Mouse (Mus musculus) CD4-positive naive resting alpha-beta T cell, adult 57 days (primary cell): Measurements from ENCODE around the gene Slc30a3. TPM values are rescaled to one million over a fixed set of nuclear protein-coding genes. Genes with fewer than 3 reads are reported as not detected.

Source experiments
- total RNA-seq: library from RNA; stranded (reverse); gene quantifications from one replicate; pipeline ENCODE4 v1.2.4, GENCODE M21; 2023

Slc30a3 gene
- 1.2 TPM for total RNA-seq

GRCm38 (mm10) chr5:31108000-31108490 is at the start of gene Slc30a3:
Gene Slc30a3, minus strand, starts transcription at chr5:31108237.

GRCm38 (mm10) chr5:31154152-31154553 is 46.1 kb upstream of the Slc30a3 start, which contains the start of gene Mpv17:
Gene Mpv17, minus strand, starts transcription at chr5:31154251.

DNA sequence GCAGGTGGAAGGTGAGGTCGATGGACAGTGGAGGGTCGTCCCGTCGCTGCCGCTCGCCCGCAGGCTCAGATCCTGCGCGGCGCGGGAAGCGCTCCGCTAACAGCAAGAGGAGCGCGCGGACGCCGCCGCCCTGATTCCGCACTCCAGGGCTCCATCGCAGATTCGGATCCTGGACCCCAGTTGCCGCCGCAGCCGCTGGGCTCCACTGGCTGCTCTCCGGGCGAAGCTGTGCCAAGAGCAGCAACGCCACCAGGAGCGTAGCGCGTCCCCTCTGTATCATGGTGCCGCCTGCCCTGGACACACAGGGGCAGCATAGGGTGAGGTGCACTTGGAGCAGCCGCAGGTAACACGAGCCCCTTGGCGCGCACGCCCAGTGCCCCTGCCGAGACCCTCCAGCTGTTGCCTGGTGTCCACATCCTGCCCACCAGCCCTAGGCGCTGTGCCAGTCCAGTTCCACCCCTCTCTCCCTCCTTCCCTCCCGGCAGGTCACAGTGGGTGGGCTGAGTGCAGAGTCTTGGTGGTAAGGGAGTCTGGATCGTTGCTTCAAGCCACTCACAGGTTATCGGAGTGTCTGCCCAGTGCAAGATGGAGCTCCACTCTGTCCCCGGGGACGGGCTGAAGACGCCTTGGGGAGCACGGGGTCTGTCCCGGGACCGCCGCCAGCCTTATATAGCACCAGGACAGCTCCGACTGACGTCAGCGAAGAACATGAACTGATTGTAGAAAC is 30.4 kb upstream of the Slc30a3 start, which contains the start of gene Ucn:
Gene Ucn, minus strand, starts transcription at position 589 of the 727 bp plus-strand sequence.

GRCm38 (mm10) chr5:31116354-31116753 is 8.3 kb upstream of the Slc30a3 start, which contains the start of gene Trim54:
Gene Trim54, plus strand, starts transcription at chr5:31116712.

GRCm38 (mm10) chr5:31105814-31106335 is 2.2 kb downstream of the Slc30a3 start, which contains the start of gene Dnajc5g:
Gene Dnajc5g, plus strand, starts transcription at chr5:31106285.

GRCm38 (mm10) chr5:31054261-31055215 is 53.5 kb downstream of the Slc30a3 start, which contains the start of gene Cad:
Gene Cad, plus strand, starts transcription at chr5:31054780.

GRCm38 (mm10) chr5:31048763-31049641 is 59.0 kb downstream of the Slc30a3 start, which contains the start of gene Slc5a6:
Gene Slc5a6, minus strand, starts transcription at chr5:31048924.

GRCm38 (mm10) chr5:31047848-31048762 is 59.9 kb downstream of the Slc30a3 start, which contains the start of gene Atraid:
Gene Atraid, plus strand, starts transcription at chr5:31048312.

Other genes starting within 250 kb of the Slc30a3 start
- 45.9 TPM for gene Tmem214, start 240.2 kb downstream of the Slc30a3 start, total RNA-seq
- gene Agbl5, start 219.5 kb downstream of the Slc30a3 start, total RNA-seq: 9.6 TPM
- gene Ost4, start 200.4 kb downstream of the Slc30a3 start, total RNA-seq: 132 TPM
- gene Emilin1, start 194.8 kb downstream of the Slc30a3 start, total RNA-seq: 2.7 TPM
- 17.7 TPM for gene Khk, start 186.8 kb downstream of the Slc30a3 start, total RNA-seq
- gene Cgref1, start 162.6 kb downstream of the Slc30a3 start, total RNA-seq: not detected
- 177 TPM for gene Preb, start 147.9 kb downstream of the Slc30a3 start, total RNA-seq
- not detected for gene Tcf23, start 139.6 kb downstream of the Slc30a3 start, total RNA-seq
- gene Atraid, start 59.9 kb downstream of the Slc30a3 start, total RNA-seq: 33.8 TPM
- 11.6 TPM for gene Slc5a6, start 59.3 kb downstream of the Slc30a3 start, total RNA-seq
- 43.7 TPM for gene Cad, start 53.5 kb downstream of the Slc30a3 start, total RNA-seq
- not detected for gene Dnajc5g, start 2.0 kb downstream of the Slc30a3 start, total RNA-seq
- gene Trim54, start 8.5 kb upstream of the Slc30a3 start, total RNA-seq: not detected
- not detected for gene Ucn, start 30.6 kb upstream of the Slc30a3 start, total RNA-seq
- 17.7 TPM for gene Mpv17, start 46.0 kb upstream of the Slc30a3 start, total RNA-seq
- 4.7 TPM for gene Gm29609, start 71.7 kb upstream of the Slc30a3 start, total RNA-seq
- gene Gtf3c2, start 71.9 kb upstream of the Slc30a3 start, total RNA-seq: 148 TPM
- gene Snx17, start 85.0 kb upstream of the Slc30a3 start, total RNA-seq: 70.4 TPM
- gene Eif2b4, start 85.2 kb upstream of the Slc30a3 start, total RNA-seq: 42.2 TPM
- gene Zfp513, start 94.1 kb upstream of the Slc30a3 start, total RNA-seq: 27.6 TPM
- 148 TPM for gene Ppm1g, start 112.5 kb upstream of the Slc30a3 start, total RNA-seq
- gene Nrbp1, start 132.6 kb upstream of the Slc30a3 start, total RNA-seq: 193 TPM
- not detected for gene Gm9970, start 133.0 kb upstream of the Slc30a3 start, total RNA-seq
- gene Krtcap3, start 143.5 kb upstream of the Slc30a3 start, total RNA-seq: 28.9 TPM
- 14.5 TPM for gene Ift172, start 182.9 kb upstream of the Slc30a3 start, total RNA-seq
- 1.3 TPM for gene Fndc4, start 187.8 kb upstream of the Slc30a3 start, total RNA-seq
- 0.15 TPM for gene Gckr, start 189.2 kb upstream of the Slc30a3 start, total RNA-seq